ENCODE assay signal across 8 mouse cellular contexts in the genomic region with DNA sequence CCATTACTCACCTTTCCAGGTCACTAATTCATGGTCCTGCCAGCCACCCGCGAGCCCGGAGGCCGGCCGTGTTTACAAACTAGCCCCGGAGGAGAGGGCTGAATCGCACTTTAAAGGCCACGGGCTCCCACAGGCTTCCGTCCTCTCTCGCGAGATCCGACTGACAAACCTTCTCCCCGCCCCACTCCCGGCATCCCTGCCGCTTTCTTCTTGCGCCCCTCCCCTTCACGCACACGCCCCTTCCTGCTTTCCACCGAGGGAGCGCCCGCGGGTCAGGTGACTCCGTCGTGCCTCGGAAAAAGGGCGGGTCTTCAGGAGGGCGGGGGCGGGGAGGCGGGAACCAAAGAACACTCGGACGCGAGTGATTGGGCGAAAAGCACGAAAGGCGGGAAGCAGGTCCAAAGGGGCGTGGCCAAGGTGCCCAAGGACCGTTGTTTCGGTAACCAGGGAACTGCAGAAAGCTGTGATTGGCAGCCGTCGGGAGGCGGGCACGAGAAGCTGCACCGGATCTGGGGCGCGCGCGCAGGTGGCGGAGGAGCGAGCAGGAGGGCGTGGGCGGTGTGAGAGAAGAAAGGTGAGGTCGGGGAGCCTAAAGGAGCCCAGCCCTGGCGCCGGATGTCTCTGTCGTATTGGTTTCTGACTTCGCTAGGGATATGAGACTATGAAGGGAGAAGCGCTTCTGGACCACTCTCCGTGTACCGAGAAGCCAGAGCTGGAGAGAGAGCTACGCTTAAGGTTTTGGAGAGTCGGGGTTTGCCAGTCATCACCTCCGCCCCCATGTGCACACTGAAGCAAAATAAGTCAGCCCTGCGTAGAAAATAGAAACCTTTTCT. TPM values are rescaled to one million over a fixed set of nuclear protein-coding genes. Genes with fewer than 3 reads are reported as not detected.
DNase-seq lines count a peak whose midpoint lies in the region; ATAC-seq and TF ChIP-seq lines count a peak whose summit lies in the region.

Atf2 (minus strand) TSS at position 176 of the 833 bp plus-strand sequence.

- ATAC-seq in embryonic facial prominence, embryonic 15.5 days (ENCODE audit: insufficient number of reproducible peaks, low FRiP score, low TSS enrichment, low read depth), result peak; percentile 96
- ATAC-seq in limb, embryonic 14.5 days (ENCODE audit: low FRiP score, low read depth), result peak; percentile 95
- ATAC-seq in midbrain, postnatal 0 days (ENCODE audit: low FRiP score), result peak; percentile 97

- WGBS in bone marrow, adult 2 months, result under 1% methylated on average over 62 of the region's 63 CpGs
- WGBS in embryonic facial prominence, embryonic 15.5 days, result under 1% methylated on average over 63 of the region's 63 CpGs
- 1% methylated on average over 57 of the region's 63 CpGs for WGBS in limb, embryonic 14.5 days
- under 1% methylated on average over 63 of the region's 63 CpGs for WGBS in midbrain, postnatal 0 days

- no peaks in the 10 kb centered on the region for H3K27me3 ChIP-seq in embryonic facial prominence, embryonic 15.5 days
- no peaks in the 10 kb centered on the region for H3K27me3 ChIP-seq in limb, embryonic 14.5 days (ENCODE audit: control insufficient read depth, insufficient read depth, low read length)
- no peaks in the 10 kb centered on the region for H3K27me3 ChIP-seq in midbrain, postnatal 0 days (ENCODE audit: insufficient read depth, low read length)

- peak within 1 kb of the TSS; percentile 86 for H3K27ac ChIP-seq in bone marrow, adult 2 months (ENCODE audit: control insufficient read depth, insufficient read depth, low read depth, low read length, poor library complexity)
- peak within 1 kb of the TSS; percentile 93 for H3K27ac ChIP-seq in embryonic facial prominence, embryonic 15.5 days (replicated peaks)
- peak within 1 kb of the TSS; percentile 72 for H3K27ac ChIP-seq in limb, embryonic 14.5 days (replicated peaks; ENCODE audit: low read depth, low read length)
- H3K27ac ChIP-seq in midbrain, postnatal 0 days (ENCODE audit: low read depth, low read length), result peak within 1 kb of the TSS; percentile 90

- peak; percentile 99 for DNase-seq in 416B (ENCODE audit: low read depth)
- peak; percentile 98 for DNase-seq in heart, adult 8-10 months (ENCODE audit: low spot score)
- DNase-seq in kidney, adult 9 months, result peak; percentile 99
- peak; percentile 100 for DNase-seq in limb, embryonic 14.5 days (ENCODE audit: low spot score)
- DNase-seq in midbrain, postnatal 0 days (ENCODE audit: low spot score), result peak; percentile 100
- DNase-seq in spleen, postnatal 14 days (ENCODE audit: low spot score in 2 of 2), result peak; percentile 97 to 98

- no peaks in the 10 kb centered on the region for H3K36me3 ChIP-seq in embryonic facial prominence, embryonic 15.5 days
- H3K36me3 ChIP-seq in limb, embryonic 14.5 days (ENCODE audit: control insufficient read depth, insufficient read depth, low read length), result no peaks in the 10 kb centered on the region
- H3K36me3 ChIP-seq in midbrain, postnatal 0 days (ENCODE audit: insufficient read depth, low read length), result no peaks in the 10 kb centered on the region

- peak within 1 kb of the TSS; percentile 61 for H3K4me2 ChIP-seq in embryonic facial prominence, embryonic 15.5 days (replicated peaks)
- H3K4me2 ChIP-seq in limb, embryonic 14.5 days (replicated peaks; ENCODE audit: low read depth, low read length, severe bottlenecking), result peak within 1 kb of the TSS; percentile 76
- H3K4me2 ChIP-seq in midbrain, postnatal 0 days (ENCODE audit: low read depth, low read length, poor library complexity, severe bottlenecking), result peak within 1 kb of the TSS; percentile 77

- H3K4me3 ChIP-seq in bone marrow, adult 2 months (replicated peaks; ENCODE audit: control insufficient read depth, low read depth, low read length), result peak within 1 kb of the TSS; percentile 97
- H3K4me3 ChIP-seq in embryonic facial prominence, embryonic 15.5 days (replicated peaks), result peak within 1 kb of the TSS; percentile 96
- H3K4me3 ChIP-seq in limb, embryonic 14.5 days (replicated peaks; ENCODE audit: low read length), result peak within 1 kb of the TSS; percentile 83
- H3K4me3 ChIP-seq in midbrain, postnatal 0 days (ENCODE audit: low read depth, low read length), result peak within 1 kb of the TSS; percentile 97

- no peak for TF ChIP-seq CTCF in bone marrow, adult 2 months (IDR thresholded peaks at IDR 0.05; ENCODE audit: control insufficient read depth, insufficient read depth, low read length)
- no peak for TF ChIP-seq CTCF in midbrain, postnatal 0 days (IDR thresholded peaks at IDR 0.05)

- H3K4me1 ChIP-seq in bone marrow, adult 2 months (ENCODE audit: control insufficient read depth, insufficient read depth, low read length), result no peaks in the 10 kb centered on the region
- 0 out of 2 replicates have a peak, but pooled peaks cover 6% of the 10 kb centered on the region for H3K4me1 ChIP-seq in embryonic facial prominence, embryonic 15.5 days
- no peaks in the 10 kb centered on the region; the same call in 1 of the 2 replicates for H3K4me1 ChIP-seq in limb, embryonic 14.5 days (ENCODE audit: control insufficient read depth, insufficient read depth, low read length)
- no peaks in the 10 kb centered on the region for H3K4me1 ChIP-seq in midbrain, postnatal 0 days (ENCODE audit: insufficient read depth, low read length)

- H3K9ac ChIP-seq in embryonic facial prominence, embryonic 15.5 days, result peak within 1 kb of the TSS; percentile 93
- peak within 1 kb of the TSS; percentile 91 for H3K9ac ChIP-seq in limb, embryonic 14.5 days (ENCODE audit: low read depth, low read length, severe bottlenecking)
- H3K9ac ChIP-seq in midbrain, postnatal 0 days (replicated peaks; ENCODE audit: low read length, poor library complexity, severe bottlenecking), result peak within 1 kb of the TSS; percentile 97

- TF ChIP-seq POLR2A in bone marrow, adult 2 months (IDR thresholded peaks at IDR 0.05; ENCODE audit: borderline replicate concordance, control insufficient read depth, low read depth, low read length), result peak; percentile 81; the same call in 1 of the 2 replicates
- peak; percentile 85; the same call in 1 of the 2 replicates for TF ChIP-seq POLR2A in limb, embryonic 14.5 days (IDR thresholded peaks at IDR 0.05; ENCODE audit: borderline replicate concordance, extremely low read depth, insufficient read depth, insufficient read length)

- H3K9me3 ChIP-seq in embryonic facial prominence, embryonic 15.5 days (replicated peaks), result no peaks in the 10 kb centered on the region
- no peaks in the 10 kb centered on the region for H3K9me3 ChIP-seq in limb, embryonic 14.5 days (ENCODE audit: control insufficient read depth, low read length)
- H3K9me3 ChIP-seq in midbrain, postnatal 0 days (ENCODE audit: low read length), result no peaks in the 10 kb centered on the region

RNA-seq across cellular contexts. Expression of gene Atf2, which starts in this region (rescaled TPM):
- 13.1 and 16.3 TPM in 2 replicates for polyA plus RNA-seq in bone marrow, adult 2 months (2011; ENCODE audit: insufficient read depth, insufficient read length, low replicate concordance, missing spikeins)
- 57.5 and 62.2 TPM in 2 replicates for polyA plus RNA-seq in embryonic facial prominence, embryonic 15.5 days (2015; fragmentation: Nextera tagmentation; extraction: Ambion mirVana)
- 10 to 100 TPM; 38.4 to 45.9 (median 42.3) TPM for total RNA-seq in heart, adult 8-10 months (2022)
- polyA plus RNA-seq in limb, embryonic 14.5 days (2012; rRNA removed), result 30.2 and 31.3 TPM in 2 replicates
- polyA plus RNA-seq in limb, embryonic 14.5 days (2014; fragmentation: Nextera tagmentation; extraction: Ambion mirVana), result 55.3 and 55.6 TPM in 2 replicates
- total RNA-seq in midbrain, postnatal 0 days (2014; rRNA removed), result 82.3 and 101 TPM in 2 replicates
- 76.8 and 90.6 TPM in 2 replicates for polyA plus RNA-seq in midbrain, postnatal 0 days (2015; fragmentation: Nextera tagmentation; extraction: Ambion mirVana)

Comparison
In these comparisons a context has a peak if more than half of its experiments do, and no peak if none do; other contexts are left out.
1. Peak in every context shown above with its lines: DNase-seq, ATAC-seq, H3K4me3 ChIP-seq and H3K27ac ChIP-seq.